Mouse (Mus musculus) lung, embryonic 15.5 days (tissue): Measurements from ENCODE around the gene Pde7b. TPM values are rescaled to one million over a fixed set of nuclear protein-coding genes. Genes with fewer than 3 reads are reported as not detected.

Experiments used
- ATAC-seq: fragments of 200-750 bp; cut with Nextera tagmentation; 2 replicates; pipeline ENCODE4 v1.8.0; 2017; ENCODE audit warnings: moderate number of reproducible peaks, borderline replicate concordance; ENCODE audit not compliant: low FRiP score, low TSS enrichment; ENCODE audit errors: extremely low read depth
- H3K27ac ChIP-seq: fragments of 300-500 bp; sonication (generic); 2 replicates; pipeline ENCODE4 v1.5.1; 2015; ENCODE audit warnings: moderate library complexity, mild to moderate bottlenecking, inconsistent platforms
- H3K27me3 ChIP-seq: fragments of 300-500 bp; sonication (generic); 2 replicates; pipeline ENCODE4 v1.6.1; 2015; ENCODE audit warnings: inconsistent platforms
- H3K36me3 ChIP-seq: fragments of 300-500 bp; sonication (generic); 2 replicates; pipeline ENCODE4 v1.6.1; 2015; ENCODE audit warnings: inconsistent platforms
- H3K4me1 ChIP-seq: fragments of 300-500 bp; sonication (generic); 2 replicates; pipeline ENCODE4 v1.6.1; 2015; ENCODE audit warnings: inconsistent platforms
- H3K4me2 ChIP-seq: fragments of 300-500 bp; sonication (generic); 2 replicates; pipeline ENCODE4 v1.6.1; 2015; ENCODE audit warnings: inconsistent platforms, mild to moderate bottlenecking, moderate library complexity
- H3K4me3 ChIP-seq: fragments of 300-500 bp; sonication (generic); 2 replicates; pipeline ENCODE4 v1.5.1; 2015; ENCODE audit warnings: mild to moderate bottlenecking, inconsistent platforms
- H3K9ac ChIP-seq: fragments of 300-500 bp; sonication (generic); 2 replicates; pipeline ENCODE4 v1.6.1; 2015; ENCODE audit warnings: inconsistent platforms
- H3K9me3 ChIP-seq: fragments of 300-500 bp; sonication (generic); 2 replicates; pipeline ENCODE4 v1.6.1; 2016; ENCODE audit warnings: inconsistent platforms
- WGBS: fragments of 180-500 bp; shearing (Covaris S2); methylation state at CpG from one replicate; pipeline ENCODE4 v1.1.7; 2015; 5-methylcytosine and 5-hydroxymethylcytosine counted together
- polyA plus RNA-seq: library from polyadenylated mRNA; unstranded; fragments of >200 nt; fragmentation: Nextera tagmentation; extraction: Ambion mirVana; gene quantifications from 2 replicates; pipeline ENCODE4 v1.2.1, GENCODE M21; 2015

The Pde7b gene
- polyA plus RNA-seq, 1 experiment from 2014 or later, result 3.1 TPM

- no peak overlapping the region for H3K4me3 ChIP-seq
- 0 out of 2 replicates have a peak, but pooled peaks cover 3% of the 10 kb centered on the region for H3K36me3 ChIP-seq
- H3K27me3 ChIP-seq, result no peaks in the 10 kb centered on the region
- no peaks in the 10 kb centered on the region for H3K9me3 ChIP-seq
- no peak overlapping the region for H3K9ac ChIP-seq
- no peak for ATAC-seq
- 87% methylated on average over 7 of the region's 7 CpGs for WGBS
- peaks cover 12% of the 10 kb centered on the region for H3K4me1 ChIP-seq
- H3K27ac ChIP-seq, result no peak overlapping the region
- no peak overlapping the region for H3K4me2 ChIP-seq
Observed at GRCm38 (mm10) chr10:20435913-20436312, 289.0 kb downstream of the Pde7b start.

GRCm38 (mm10) chr10:20431336-20431735 is 293.5 kb downstream of the Pde7b start:
- H3K27me3 ChIP-seq, result no peaks in the 10 kb centered on the region
- WGBS, result 44% methylated on average over 12 of the region's 12 CpGs
- H3K9me3 ChIP-seq, result no peaks in the 10 kb centered on the region
- no peak overlapping the region for H3K27ac ChIP-seq
- no peak overlapping the region for H3K4me2 ChIP-seq
- no peaks in the 10 kb centered on the region for H3K4me1 ChIP-seq
- no peak overlapping the region for H3K4me3 ChIP-seq
- H3K36me3 ChIP-seq, result 0 out of 2 replicates have a peak, but pooled peaks cover 3% of the 10 kb centered on the region
- peak; percentile 46; the same call in 1 of the 2 replicates for ATAC-seq
- no peak overlapping the region for H3K9ac ChIP-seq

- Histone ChIP-seq H3K9me3 (no peaks in the 10 kb centered on the region), H3K27me3 (no peaks in the 10 kb centered on the region), H3K9ac (no peak overlapping the region), H3K36me3 (no peaks in the 10 kb centered on the region), H3K4me1 (peaks cover 14% of the 10 kb centered on the region; the same call in 1 of the 2 replicates), H3K4me3 (no peak overlapping the region), H3K27ac (no peak overlapping the region), H3K4me2 (no peak overlapping the region)
- ATAC-seq, result no peak
- 64% methylated on average over 10 of the region's 10 CpGs for WGBS
Observed at GRCm38 (mm10) chr10:20421299-20421883, 303.5 kb downstream of the Pde7b start.

GRCm38 (mm10) chr10:20420296-20420695 is 304.6 kb downstream of the Pde7b start:
- 59% methylated on average over 7 of the region's 7 CpGs for WGBS
- Histone ChIP-seq H3K9ac (no peak overlapping the region), H3K9me3 (no peaks in the 10 kb centered on the region), H3K4me3 (no peak overlapping the region), H3K4me1 (peaks cover 14% of the 10 kb centered on the region; the same call in 1 of the 2 replicates), H3K27ac (no peak overlapping the region), H3K36me3 (no peaks in the 10 kb centered on the region), H3K4me2 (no peak overlapping the region), H3K27me3 (no peaks in the 10 kb centered on the region)
- no peak for ATAC-seq

- peak overlapping the region; percentile 83 for H3K27ac ChIP-seq
- H3K4me2 ChIP-seq, result no peak overlapping the region
- no peaks in the 10 kb centered on the region for H3K36me3 ChIP-seq
- WGBS, result 51% methylated on average over 10 of the region's 10 CpGs
- H3K27me3 ChIP-seq, result no peaks in the 10 kb centered on the region
- H3K4me3 ChIP-seq, result no peak overlapping the region
- peaks cover 14% of the 10 kb centered on the region; the same call in 1 of the 2 replicates for H3K4me1 ChIP-seq
- 0 out of 2 replicates have a peak, but pooled peaks have one; percentile 29 for ATAC-seq
- H3K9ac ChIP-seq, result no peak overlapping the region
- no peaks in the 10 kb centered on the region for H3K9me3 ChIP-seq
Observed at GRCm38 (mm10) chr10:20418856-20419219, 306.0 kb downstream of the Pde7b start.

GRCm38 (mm10) chr10:20418202-20418855 is 306.5 kb downstream of the Pde7b start:
- Histone ChIP-seq H3K4me3 (no peak overlapping the region), H3K4me1 (peaks cover 14% of the 10 kb centered on the region; the same call in 1 of the 2 replicates), H3K9ac (no peak overlapping the region), H3K4me2 (no peak overlapping the region), H3K27ac (peak overlapping the region; percentile 83), H3K36me3 (no peaks in the 10 kb centered on the region), H3K9me3 (no peaks in the 10 kb centered on the region), H3K27me3 (no peaks in the 10 kb centered on the region)
- peak; percentile 80 for ATAC-seq
- WGBS, result 16% methylated on average over 11 of the region's 11 CpGs

- Histone ChIP-seq H3K9ac (no peak overlapping the region), H3K9me3 (no peaks in the 10 kb centered on the region), H3K27me3 (no peaks in the 10 kb centered on the region), H3K27ac (peak overlapping the region; percentile 83), H3K4me1 (peaks cover 15% of the 10 kb centered on the region), H3K4me3 (no peak overlapping the region), H3K36me3 (no peaks in the 10 kb centered on the region), H3K4me2 (no peak overlapping the region)
- peak; percentile 73 for ATAC-seq
- WGBS, result 29% methylated on average over 10 of the region's 10 CpGs
Observed at GRCm38 (mm10) chr10:20409181-20409580, 315.7 kb downstream of the Pde7b start.

- peak; percentile 65; the same call in 1 of the 2 replicates for ATAC-seq
- H3K4me2 ChIP-seq, result no peak overlapping the region
- peaks cover 15% of the 10 kb centered on the region for H3K4me1 ChIP-seq
- no peak overlapping the region for H3K4me3 ChIP-seq
- H3K27ac ChIP-seq, result peak overlapping the region; percentile 83
- H3K36me3 ChIP-seq, result no peaks in the 10 kb centered on the region
- WGBS, result 44% methylated on average over 3 of the region's 3 CpGs
- no peaks in the 10 kb centered on the region for H3K9me3 ChIP-seq
- H3K9ac ChIP-seq, result no peak overlapping the region
- H3K27me3 ChIP-seq, result no peaks in the 10 kb centered on the region
Observed at GRCm38 (mm10) chr10:20408336-20408735, 316.5 kb downstream of the Pde7b start.

GRCm38 (mm10) chr10:20405471-20405870 is 319.4 kb downstream of the Pde7b start:
- no peaks in the 10 kb centered on the region for H3K27me3 ChIP-seq
- no peak overlapping the region for H3K9ac ChIP-seq
- H3K4me1 ChIP-seq, result peaks cover 18% of the 10 kb centered on the region
- no peak overlapping the region for H3K27ac ChIP-seq
- 63% methylated on average over 2 of the region's 2 CpGs for WGBS
- no peaks in the 10 kb centered on the region for H3K36me3 ChIP-seq
- no peaks in the 10 kb centered on the region for H3K9me3 ChIP-seq
- H3K4me3 ChIP-seq, result no peak overlapping the region
- no peak overlapping the region for H3K4me2 ChIP-seq
- ATAC-seq, result peak; percentile 61; the same call in 1 of the 2 replicates

- no peak overlapping the region for H3K4me2 ChIP-seq
- peaks cover 11% of the 10 kb centered on the region; the same call in 1 of the 2 replicates for H3K4me1 ChIP-seq
- no peaks in the 10 kb centered on the region for H3K9me3 ChIP-seq
- no peak overlapping the region for H3K4me3 ChIP-seq
- ATAC-seq, result no peak
- no peaks in the 10 kb centered on the region for H3K27me3 ChIP-seq
- H3K36me3 ChIP-seq, result no peaks in the 10 kb centered on the region
- no peak overlapping the region for H3K27ac ChIP-seq
- 83% methylated on average over 5 of the region's 5 CpGs for WGBS
- H3K9ac ChIP-seq, result no peak overlapping the region
Observed at GRCm38 (mm10) chr10:20402941-20403340, 321.9 kb downstream of the Pde7b start.

- peaks cover 11% of the 10 kb centered on the region; the same call in 1 of the 2 replicates for H3K4me1 ChIP-seq
- no peak overlapping the region for H3K9ac ChIP-seq
- ATAC-seq, result no peak
- no peak overlapping the region for H3K27ac ChIP-seq
- WGBS, result 69% methylated on average over 15 of the region's 15 CpGs
- H3K4me3 ChIP-seq, result no peak overlapping the region
- H3K9me3 ChIP-seq, result no peaks in the 10 kb centered on the region
- H3K27me3 ChIP-seq, result no peaks in the 10 kb centered on the region
- H3K36me3 ChIP-seq, result no peaks in the 10 kb centered on the region
- 0 out of 2 replicates have a peak overlapping the region, but pooled peaks have one; percentile 12 for H3K4me2 ChIP-seq
Observed at GRCm38 (mm10) chr10:20400406-20400805, 324.5 kb downstream of the Pde7b start.
